Mouse (Mus musculus) megakaryocyte, adult 5-6 weeks (primary cell): ENCODE results near the gene Ccdc88a. TPM values are rescaled to one million over a fixed set of nuclear protein-coding genes. Genes with fewer than 3 reads are reported as not detected.

Source experiments
- ATAC-seq: 2 replicates; pipeline ENCODE4 v1.8.0; 2016; ENCODE audit warnings: mild to moderate bottlenecking, inconsistent platforms; ENCODE audit not compliant: poor library complexity, severe bottlenecking
- total RNA-seq, 2 experiments: library from RNA; stranded (forward) in 1 of 2; stranded (reverse) in 1 of 2; fragments of 153-499, 151-499 nt in 1 of 2; fragments of 221-1000, 200-1000 nt in 1 of 2; gene quantifications; 2 replicates each; pipeline versions ENCODE4 v1.2.3 to v1.2.4; 2015 to 2017

Ccdc88a gene
- total RNA-seq (2015) (82.3 and 82.4 TPM in 2 replicates), total RNA-seq (2017) (94.1 and 111 TPM in 2 replicates)

DNA sequence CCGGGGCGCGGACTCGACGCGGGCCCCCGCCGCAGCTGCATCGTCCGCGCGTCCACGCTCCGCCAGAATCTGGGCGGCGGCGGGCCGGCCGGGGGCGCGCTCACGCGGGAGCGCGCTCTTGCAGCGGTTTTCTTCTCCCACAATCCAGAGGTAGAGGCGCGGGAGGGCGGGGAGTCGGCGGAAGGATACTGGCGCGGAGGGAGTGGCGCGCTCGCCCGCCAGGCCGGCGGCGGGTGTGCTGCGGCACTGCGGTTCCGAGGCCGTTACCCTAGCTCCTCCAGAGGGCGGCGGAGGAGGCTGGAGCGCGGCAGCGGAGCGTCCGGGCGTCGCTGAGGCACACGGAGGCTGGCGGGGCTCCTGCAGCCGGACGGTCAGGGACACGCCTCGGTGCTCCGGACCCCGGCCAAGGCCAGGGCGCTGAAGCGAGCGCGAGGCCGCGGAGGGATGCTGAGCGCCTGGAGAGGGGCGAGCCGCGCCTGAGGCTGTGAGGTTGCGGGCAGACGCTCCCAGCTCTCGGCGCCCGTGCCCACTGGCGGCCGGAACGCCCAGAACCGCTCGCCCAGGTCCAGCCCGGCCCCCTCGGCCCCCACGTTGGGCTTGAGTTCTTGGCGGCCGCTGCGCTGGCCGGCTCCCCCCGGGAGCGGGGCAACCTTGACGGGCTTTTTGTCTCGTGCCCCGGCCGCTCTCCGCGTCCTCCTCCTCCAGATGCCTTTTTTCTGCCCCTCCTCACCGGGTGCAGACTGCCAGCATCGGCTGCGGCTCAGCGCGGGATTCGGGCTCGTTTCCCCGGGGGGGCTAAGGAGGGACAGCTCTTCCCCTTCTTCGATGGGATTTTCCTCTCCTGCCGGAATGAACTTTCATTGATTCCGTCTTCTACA, at the start of gene Ccdc88a:
TSS of gene Ccdc88a (plus strand) at position 263 of the 878 bp plus-strand sequence.
- peak; percentile 95 for ATAC-seq

DNA sequence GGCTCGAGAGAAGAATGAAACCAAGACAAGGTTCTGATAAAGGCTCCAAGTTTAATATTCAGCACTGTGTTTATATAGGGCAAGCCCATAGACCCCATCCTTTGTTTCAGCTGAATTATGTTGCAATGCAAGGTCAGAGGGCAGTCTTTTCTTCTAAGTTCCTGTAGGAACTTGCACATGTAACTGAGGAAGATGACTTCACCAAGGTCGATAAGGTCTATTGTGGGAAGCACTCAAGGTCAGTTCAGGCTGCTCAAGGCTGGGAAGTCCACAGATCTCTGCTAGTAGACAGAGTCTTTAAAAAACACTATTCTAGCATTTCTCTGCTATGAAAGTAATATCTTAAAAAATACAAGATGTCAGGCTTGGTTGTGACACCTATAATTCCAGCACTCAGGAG, 38.0 kb upstream of the Ccdc88a start:
- no peak for ATAC-seq

DNA sequence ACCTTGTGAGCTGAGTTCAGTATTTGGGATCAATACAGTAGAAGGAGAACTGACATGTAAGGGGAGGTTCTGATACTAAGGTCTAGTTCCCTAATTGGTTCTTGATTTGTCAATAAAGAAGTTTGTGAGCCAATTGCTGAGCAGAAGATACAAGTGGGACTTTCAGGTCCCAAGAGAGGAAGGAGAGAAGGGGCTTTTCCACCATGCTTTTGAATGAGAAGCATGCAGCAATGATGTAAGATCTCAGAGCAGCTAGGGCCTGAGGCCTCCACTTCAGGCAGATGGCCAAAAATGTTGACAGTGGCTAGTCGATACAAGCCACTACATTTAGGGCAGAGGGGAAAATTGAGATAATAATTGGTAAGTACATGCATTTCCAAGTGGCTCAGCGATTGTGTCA, 32.2 kb upstream of the Ccdc88a start:
- no peak for ATAC-seq

DNA sequence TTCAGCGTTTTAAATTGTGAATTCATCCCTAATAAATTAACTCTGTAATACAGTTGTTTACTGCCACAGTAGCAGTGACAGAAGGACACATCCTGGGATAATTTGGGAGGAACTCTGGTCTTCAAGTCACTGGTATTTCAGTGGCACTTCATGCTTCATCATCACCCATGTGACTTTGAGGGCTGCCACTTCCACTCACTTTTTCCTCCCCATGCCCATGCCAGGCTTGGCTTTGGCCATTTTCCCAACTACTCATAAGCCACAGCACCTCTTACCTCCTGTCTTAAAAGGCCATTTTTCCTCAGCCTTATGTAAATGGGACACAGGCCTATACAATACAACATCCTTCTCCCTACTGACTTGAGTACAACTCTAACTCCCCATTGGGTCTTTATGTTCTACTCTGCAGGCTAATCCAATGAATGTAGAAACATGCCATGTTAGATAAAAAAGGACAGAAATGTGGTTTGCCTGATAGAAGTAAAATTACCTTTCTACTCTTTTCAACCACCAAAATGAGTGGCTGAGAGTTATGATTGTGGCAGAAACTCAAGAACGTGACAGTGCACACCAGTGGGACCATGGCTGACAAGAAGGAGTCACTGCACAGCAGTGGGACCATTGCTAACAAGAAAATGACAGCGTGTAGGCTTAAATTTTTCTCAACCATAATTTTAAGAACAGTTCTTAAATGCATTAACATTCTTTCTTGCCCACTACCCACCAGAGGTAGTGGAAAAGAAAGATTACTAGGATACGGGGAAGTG, 28.4 kb upstream of the Ccdc88a start:
- no peak for ATAC-seq

DNA sequence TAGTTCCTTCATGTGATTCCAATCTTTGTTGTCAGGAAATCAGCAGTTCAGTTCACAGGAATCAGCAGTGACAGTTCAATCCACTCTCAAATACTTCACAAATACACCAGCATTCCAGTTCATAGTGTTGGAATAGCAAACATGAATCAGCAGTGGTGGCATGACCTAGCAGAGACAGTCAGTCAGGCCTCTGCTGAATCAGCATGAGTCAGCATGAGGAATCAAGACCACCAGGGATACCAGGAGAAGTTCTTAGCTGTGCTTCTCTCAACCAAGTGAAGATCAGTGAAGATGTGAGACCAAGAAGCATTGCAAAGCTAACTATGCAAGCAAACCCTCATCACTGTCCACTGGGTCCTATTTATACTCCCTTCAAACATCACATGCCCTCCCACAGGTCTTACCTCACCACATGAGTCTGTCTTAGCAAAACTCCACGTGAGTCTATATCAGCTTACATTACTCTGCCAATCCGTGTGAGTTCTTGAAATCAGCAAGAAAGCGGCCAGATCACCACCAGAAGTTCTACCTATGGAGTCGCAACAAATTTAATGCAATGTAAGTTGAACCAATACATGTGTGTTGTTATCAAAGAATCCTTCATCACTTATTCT, 27.7 kb upstream of the Ccdc88a start:
- ATAC-seq, result no peak

DNA sequence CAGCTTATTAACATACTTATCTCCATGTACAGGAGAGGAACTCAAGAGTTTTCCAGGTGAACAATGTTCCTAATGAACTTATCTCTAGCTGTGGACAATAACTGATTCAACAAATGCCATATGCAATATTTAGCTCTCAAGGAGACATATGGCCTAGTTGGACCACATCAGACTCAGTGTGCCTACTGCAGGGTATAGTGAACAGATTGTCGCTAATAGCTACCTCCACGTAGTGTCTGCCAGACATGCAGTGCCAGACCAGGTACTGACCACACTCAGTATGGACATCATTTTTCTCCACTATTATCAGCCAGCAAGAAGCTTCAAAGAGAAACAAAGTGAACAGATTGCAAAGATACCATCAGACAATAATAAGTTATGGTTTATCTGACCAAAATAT, 22.6 kb upstream of the Ccdc88a start:
- no peak for ATAC-seq

DNA sequence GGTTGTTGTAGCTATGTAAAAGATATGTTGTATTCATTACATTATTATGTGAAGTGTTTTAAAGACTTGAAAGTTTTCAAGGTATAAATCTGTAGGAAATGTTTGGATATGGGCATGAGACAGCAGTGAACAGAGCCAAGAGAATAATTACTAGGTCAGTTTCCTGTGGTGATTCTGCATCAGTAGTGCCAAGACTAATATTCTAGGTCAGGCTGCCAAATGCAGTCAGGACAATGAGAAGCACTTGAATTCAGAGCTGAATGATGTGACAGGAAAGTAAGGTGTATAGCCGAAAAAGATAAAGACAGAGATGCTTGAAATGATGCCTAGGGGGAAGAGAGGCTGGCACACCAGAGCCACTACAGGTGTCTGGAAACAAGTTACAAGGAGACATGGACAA, 21.2 kb upstream of the Ccdc88a start:
- no peak for ATAC-seq

DNA sequence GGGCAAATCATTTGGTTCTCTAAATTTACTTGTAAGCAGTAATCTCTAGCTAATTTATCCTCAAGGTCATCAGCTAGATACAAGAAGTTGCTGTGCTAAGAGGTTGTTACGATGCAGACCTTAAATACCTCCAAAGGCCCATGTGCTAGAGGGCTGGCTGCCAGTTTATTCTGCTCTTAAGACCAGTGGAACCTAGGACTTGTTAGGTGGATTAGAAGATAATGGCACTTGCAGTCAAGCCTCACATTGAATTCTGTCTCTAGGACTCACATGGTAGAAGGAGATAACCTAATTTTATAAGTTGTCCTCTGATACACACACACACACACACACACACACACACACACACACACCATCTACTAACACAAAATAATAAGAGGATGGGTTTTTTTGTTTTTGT, 5.3 kb upstream of the Ccdc88a start:
- ATAC-seq, result no peak

DNA sequence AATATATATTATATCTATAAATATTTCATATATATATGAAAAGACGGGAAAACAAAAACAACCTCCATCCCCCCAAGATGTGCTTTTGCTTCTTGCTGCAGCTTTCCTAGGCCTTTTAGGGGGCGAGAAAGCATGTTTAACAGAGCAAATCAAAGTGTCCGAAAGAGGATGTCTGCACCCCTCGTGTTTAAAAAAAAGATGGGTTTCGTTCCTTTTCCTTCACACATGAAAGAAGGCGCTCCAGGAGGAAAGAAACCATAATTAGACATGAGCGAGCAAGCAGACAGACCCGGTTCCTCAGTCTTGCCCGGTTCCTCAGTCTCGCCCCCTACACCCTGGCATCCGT, 435 bp upstream of the Ccdc88a start:
- ATAC-seq, result no peak

DNA sequence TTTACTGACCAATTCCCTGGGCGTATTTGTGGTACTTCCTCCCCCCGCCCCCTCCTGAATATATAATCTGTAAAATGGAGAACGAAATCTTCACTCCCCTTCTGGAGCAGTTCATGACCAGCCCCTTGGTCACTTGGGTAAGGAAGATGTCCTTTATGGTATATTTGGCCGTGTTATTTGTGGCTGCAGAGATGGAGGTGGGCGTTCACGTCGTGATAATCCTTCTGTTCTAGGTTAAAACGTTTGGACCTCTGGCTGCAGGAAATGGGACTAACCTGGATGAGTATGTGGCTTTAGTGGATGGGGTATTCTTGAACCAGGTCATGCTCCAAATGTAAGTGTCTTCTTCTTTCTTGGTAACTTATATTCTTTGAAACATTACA, 807 bp downstream of the Ccdc88a start:
- ATAC-seq, result peak; percentile 51

DNA sequence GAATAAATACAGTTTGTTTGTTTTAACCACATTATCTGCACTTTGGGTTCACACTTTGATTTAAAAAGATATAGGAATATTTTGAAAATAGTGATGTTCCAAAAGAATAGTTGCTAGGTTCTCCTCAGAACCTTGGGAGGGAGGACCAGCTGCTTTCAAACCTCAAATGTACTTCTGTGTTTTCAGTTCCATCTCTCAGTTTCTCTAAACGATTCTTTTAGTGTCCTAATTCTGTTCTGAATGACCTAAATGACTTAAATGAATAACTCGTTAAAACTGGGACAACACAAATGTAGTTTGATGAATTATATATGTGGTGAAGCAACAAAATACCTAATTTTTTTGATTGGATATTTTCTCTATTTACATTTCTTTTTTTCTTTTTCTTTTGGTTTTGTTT, 3.2 kb downstream of the Ccdc88a start:
- no peak for ATAC-seq

DNA sequence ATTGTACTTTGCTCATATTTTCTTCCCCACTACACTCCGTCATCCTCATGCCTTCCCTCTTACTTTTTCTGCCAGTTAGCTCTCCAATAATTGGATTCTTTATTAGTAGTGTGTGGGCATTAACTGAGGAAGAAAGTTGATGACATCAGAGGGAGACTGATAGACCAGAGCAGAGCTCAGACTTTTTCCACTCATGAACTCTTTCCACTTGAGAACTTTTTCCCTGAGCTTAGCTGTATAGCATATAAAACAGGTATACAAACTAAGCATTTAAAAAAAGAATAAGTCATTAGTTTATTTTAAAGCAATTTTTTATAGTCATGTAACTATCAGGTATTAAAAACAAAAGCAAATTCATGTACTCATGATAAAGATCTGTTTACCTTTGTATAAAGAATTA, 5.3 kb downstream of the Ccdc88a start:
- no peak for ATAC-seq

DNA sequence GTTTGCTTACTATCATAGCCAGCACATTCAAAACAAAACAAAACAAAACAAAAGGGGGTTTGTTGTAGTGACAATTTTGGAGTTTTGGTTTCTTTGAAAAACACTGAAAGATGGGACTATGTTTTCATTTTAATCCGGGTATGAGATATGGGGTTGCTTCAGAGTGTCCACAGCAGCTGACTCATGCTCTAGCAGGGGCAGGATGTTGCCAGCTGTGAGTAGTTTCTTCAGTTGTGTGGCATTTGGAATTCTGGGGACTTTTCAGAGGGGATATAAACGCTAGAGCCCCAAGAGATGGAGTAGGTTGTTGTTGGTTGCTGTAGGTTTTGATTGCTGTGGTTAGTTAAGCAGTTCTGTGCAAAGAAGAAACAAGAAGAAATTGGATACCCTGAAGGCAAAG, 10.0 kb downstream of the Ccdc88a start:
- ATAC-seq, result no peak

DNA sequence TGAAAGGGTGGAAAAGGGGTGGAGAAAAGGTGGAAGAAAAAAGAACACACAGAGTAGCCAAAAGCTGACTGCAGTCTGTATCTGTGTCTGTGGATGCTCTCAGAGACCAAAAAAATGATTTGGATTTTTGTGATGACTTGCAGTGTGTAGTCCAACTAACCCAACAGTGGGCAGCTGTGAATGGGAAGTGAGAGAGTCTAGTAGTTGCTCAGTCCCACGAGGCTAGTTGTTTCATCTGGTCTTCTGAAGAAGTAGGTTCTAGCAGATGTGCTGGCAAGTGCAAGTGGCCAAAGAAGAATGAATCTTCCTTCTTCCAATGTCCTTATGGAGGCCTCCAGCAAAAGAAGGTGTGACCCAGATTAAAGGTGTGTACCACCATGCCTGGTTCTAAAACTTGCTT, 10.5 kb downstream of the Ccdc88a start:
- no peak for ATAC-seq

DNA sequence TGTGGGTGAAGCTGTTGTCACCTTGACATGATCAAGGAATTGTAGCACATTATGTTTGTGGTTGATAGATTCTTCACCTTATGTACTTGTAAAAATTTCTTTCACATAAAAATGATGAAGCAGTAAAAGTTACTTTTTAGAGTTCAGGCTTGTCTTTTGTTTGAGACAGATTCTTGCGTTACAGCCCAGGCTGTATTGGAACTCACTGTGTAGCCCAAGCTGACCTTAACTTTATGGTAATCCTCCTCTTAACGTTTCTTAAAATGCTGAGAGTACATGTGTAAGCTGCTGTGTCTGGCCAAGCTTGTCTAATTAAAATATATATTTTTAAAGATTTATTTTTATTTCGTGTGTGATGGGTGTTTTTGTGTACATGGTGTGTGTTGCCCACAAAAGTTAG, 11.2 kb downstream of the Ccdc88a start:
- ATAC-seq, result no peak

DNA sequence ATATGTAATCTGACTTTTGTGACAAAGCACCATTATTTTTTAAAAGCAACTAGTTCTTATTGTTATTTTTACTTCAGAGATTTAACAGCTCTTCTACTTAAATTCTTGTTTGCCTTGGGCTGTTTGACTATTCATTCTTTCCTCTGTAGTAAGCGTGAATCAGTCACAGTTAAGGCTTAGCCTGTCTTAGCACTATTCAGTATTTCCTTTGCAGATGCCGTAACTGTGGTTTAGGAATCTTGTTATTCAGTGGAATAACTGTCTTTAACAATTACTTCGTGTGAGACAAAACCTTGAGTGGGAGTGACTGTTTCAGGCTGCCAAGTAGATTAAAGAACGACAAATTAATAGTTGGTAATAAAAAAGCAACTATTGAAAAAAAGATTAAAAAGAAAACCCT, 16.5 kb downstream of the Ccdc88a start:
- ATAC-seq, result no peak

DNA sequence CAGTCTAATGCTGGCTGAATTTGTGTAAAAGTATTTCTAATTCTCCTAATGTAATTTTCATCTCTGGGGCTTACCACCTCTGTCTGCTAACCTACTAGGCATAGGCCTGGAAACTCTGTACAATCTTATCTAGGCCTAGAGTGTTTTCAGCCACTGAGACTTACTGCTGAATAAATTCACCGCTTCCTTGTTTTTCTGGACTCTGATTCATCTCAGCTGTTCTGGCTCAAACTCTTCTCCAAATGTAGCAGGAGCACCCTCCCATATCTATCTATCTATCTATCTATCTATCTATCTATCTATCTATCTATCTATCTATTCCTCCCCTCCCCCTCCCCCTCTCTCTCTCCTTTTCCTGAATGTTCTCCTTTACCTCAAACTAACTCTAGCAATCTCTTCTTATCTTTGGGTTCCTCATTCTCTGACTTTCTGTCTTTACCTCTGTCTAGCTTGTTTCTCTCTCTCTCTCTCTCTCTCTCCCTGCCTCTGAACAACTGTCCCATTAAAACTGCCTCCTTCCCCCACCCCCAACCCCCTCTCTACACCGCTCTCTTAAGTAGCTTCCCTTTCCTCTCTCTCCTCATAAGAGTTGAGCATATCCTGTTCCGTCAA, 21.8 kb downstream of the Ccdc88a start:
- ATAC-seq, result no peak

DNA sequence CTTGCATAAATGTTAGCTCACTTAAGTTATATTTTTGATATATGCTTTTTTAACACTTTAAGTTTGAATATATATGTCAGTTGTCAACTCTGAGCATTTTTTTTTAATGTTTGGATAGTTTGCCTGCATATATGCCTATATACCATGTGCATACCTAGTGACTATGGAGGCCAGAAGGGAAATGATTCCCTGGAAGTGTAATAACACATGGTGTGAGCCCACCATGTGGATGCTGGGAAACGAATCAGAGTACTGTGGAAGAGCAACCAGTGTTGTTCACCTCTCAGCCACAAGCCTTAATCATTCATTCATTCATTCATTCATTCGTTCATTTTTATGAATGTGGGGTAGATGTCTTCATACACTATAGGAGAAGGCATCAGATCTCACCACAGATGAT, 26.9 kb downstream of the Ccdc88a start:
- ATAC-seq, result no peak

DNA sequence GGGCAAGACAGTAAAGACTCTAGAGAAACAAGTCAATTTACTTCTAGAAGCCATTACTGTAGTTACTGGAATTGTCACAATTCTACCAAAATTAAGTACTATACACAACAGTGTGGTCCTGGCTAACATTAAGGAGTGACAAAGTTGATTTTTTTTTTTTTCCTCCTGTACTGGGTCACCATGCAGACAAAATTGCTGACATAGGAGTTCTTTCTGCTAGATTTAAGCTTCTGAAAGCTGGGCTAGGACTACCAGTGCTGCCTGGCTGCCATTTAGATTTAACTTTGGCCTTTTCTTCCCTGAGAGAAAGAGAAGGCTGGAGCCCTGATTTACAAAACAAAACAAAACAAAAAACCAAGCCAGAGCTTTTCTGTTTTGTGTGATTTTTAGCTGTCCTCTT, 32.8 kb downstream of the Ccdc88a start:
- ATAC-seq, result no peak

DNA sequence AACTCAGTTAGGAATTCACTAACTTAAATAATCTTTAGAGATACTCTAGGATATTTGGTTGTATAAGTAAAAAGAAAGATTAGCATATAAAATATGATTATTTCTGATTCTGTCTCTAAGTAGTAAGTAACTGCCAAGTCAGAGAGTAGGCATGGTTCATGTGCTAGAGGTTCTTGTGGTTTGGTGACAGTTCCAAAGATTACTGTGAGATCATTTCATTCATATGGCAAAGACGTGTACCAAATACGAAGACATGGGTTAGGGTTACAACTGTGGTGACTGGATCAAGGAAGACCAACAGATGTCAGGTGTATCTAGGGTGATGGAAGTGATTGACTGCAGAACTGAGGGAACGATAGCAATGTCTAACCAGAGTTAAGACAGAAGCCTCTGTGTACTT, 50.0 kb downstream of the Ccdc88a start:
- no peak for ATAC-seq

DNA sequence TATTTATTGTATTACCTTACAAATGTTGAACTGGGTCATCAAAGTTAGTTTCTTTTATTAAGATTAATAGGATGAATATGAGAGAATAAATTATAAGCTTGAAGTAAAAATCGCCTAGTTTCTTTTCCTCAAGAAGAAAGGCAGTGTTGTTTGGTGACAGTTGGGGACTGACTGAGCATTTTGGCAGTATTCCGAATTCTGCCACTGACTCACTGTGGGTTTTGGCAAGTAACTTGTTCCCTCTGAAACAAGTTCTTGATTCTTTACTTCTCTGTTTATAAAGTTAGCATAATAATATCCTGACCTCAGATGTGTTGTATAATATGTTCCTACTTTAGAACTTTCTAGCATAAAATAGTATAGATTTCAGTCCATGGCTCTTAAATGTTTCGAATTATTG, 55.3 kb downstream of the Ccdc88a start:
- ATAC-seq, result peak; percentile 63
